Mouse (Mus musculus) ES-E14 (cell line): Measurements from ENCODE around the gene Gtpbp1.

ENCODE experiments used
- CHD2 ChIP-seq: IDR thresholded peaks from 2 replicates; pipeline ENCODE4 v1.6.1; 2014; ENCODE audit warnings: mild to moderate bottlenecking, low read depth, low read length, inconsistent platforms
- HCFC1 ChIP-seq: IDR thresholded peaks from 2 replicates; pipeline ENCODE4 v1.6.1; 2012; ENCODE audit warnings: low read length, inconsistent platforms, borderline replicate concordance; ENCODE audit not compliant: insufficient read depth
- MAFK ChIP-seq: IDR thresholded peaks from 2 replicates; pipeline ENCODE4 v1.6.1; 2014; ENCODE audit warnings: mild to moderate bottlenecking, low read depth, low read length, inconsistent platforms; ENCODE audit not compliant: insufficient read depth
- ZC3H11A ChIP-seq: IDR thresholded peaks from 2 replicates; pipeline ENCODE4 v1.6.1; 2012; ENCODE audit warnings: low read depth, mild to moderate bottlenecking, inconsistent platforms, low read length, borderline replicate concordance
- ZNF384 ChIP-seq: IDR thresholded peaks from 2 replicates; pipeline ENCODE4 v1.6.1; 2012; ENCODE audit warnings: low read depth, low read length, inconsistent platforms

- TF ChIP-seq HCFC1 (no peak), ZC3H11A (no peak), ZNF384 (no peak), CHD2 (no peak), MAFK (no peak)
Observed at GRCm38 (mm10) chr15:79728311-79728710, 37.7 kb downstream of the Gtpbp1 start.
